Mouse (Mus musculus): Measurements from ENCODE around the gene Arid4a.

- no peak for TF ChIP-seq CTCF (IDR thresholded peaks at IDR 0.05; ENCODE audit: low read depth)
- TF ChIP-seq EP300 (optimal IDR thresholded peaks at IDR 0.05) = no peak
Measured at GRCm38 (mm10) chr12:71019211-71019610, 3.4 kb downstream of the Arid4a start.

All from stomach, postnatal 0 days (tissue).